Mouse (Mus musculus) liver, postnatal 0 days (tissue): ENCODE measurements at regions not wholly inside any gene's neighbourhood (a gene's known extent, or its start where the extent isn't known, plus 50 kb on each side); places are given as distances from the start of the nearest gene placed in this dataset.

Experiments
- CTCF ChIP-seq: sonication (generic); IDR thresholded peaks from 2 replicates; pipeline ENCODE4 v1.5.1; 2016; ENCODE audit warnings: antibody characterized with exemption, low read depth
- EP300 ChIP-seq: IDR thresholded peaks from 2 replicates; pipeline ENCODE4 v1.6.1; 2016; ENCODE audit warnings: antibody characterized with exemption, low read depth, mild to moderate bottlenecking

GRCm38 (mm10) chr5:45111246-45111645 lies 311.8 kb upstream of the Ldb2 start:
- TF ChIP-seq CTCF (no peak), EP300 (no peak)
